Mouse (Mus musculus) megakaryocyte, embryonic 14.5 days (primary cell): ENCODE measurements at regions not wholly inside any gene's neighbourhood (a gene's known extent, or its start where the extent isn't known, plus 50 kb on each side); places are given as distances from the start of the nearest gene placed in this dataset.

Experiments used
- FLI1 ChIP-seq: IDR thresholded peaks from 2 replicates; pipeline ENCODE4 v1.6.1; 2012; ENCODE audit warnings: low read length, inconsistent platforms, mixed read lengths
- GATA1 ChIP-seq: IDR thresholded peaks from 3 replicates; pipeline ENCODE4 v1.6.1; 2012; ENCODE audit warnings: mixed read lengths, low read length, inconsistent platforms, borderline replicate concordance

DNA sequence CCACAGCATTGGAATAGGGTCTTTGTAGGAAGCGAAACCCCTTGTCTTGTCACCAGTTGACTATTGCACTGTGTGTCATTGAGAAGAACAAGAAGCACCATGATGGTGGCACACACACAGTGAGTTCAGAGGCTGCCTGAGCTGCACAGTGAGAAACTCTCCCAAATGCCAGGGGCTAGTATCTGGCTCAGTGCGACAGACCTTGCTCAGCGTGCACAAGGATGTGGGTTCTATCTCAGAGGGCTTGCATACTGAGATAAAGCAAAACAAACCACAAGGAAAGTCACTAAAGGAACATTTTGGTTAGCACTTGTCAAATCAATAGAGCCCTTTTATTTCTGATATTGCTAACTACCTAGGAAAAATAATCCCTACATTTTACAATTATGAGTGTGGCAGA is 110.5 kb upstream of the 4933402D24Rik start:
- TF ChIP-seq GATA1 (no peak), FLI1 (no peak)
